Mouse (Mus musculus) limb, embryonic 12.5 days (tissue): ENCODE measurements around the gene Ssr2. TPM values are rescaled to one million over a fixed set of nuclear protein-coding genes. Genes with fewer than 3 reads are reported as not detected.
A peak's percentile ranks its signal among the peaks of the same experiment; 100 is the strongest.

Experiments used
- ATAC-seq: fragments of 200-750 bp; cut with Nextera tagmentation; 2 replicates; pipeline ENCODE4 v1.8.0; 2017; ENCODE audit warnings: low read depth, moderate TSS enrichment; ENCODE audit not compliant: insufficient number of reproducible peaks, insufficient read depth, low FRiP score, low TSS enrichment
- H3K27ac ChIP-seq: fragments of 300-500 bp; sonication (generic); 2 replicates; pipeline ENCODE4 v1.5.1; 2016; ENCODE audit warnings: mild to moderate bottlenecking, moderate library complexity
- H3K27me3 ChIP-seq: fragments of 300-500 bp; sonication (generic); 2 replicates; pipeline ENCODE4 v1.6.1; 2016; ENCODE audit warnings: mild to moderate bottlenecking, moderate library complexity
- H3K36me3 ChIP-seq: fragments of 300-500 bp; sonication (generic); 2 replicates; pipeline ENCODE4 v1.6.1; 2016; ENCODE audit warnings: mild to moderate bottlenecking, moderate library complexity
- H3K4me1 ChIP-seq: fragments of 300-500 bp; sonication (generic); replicated peaks from 2 replicates; pipeline ENCODE4 v1.6.1; 2016
- H3K4me2 ChIP-seq: fragments of 300-500 bp; sonication (generic); 2 replicates; pipeline ENCODE4 v1.6.1; 2016; ENCODE audit warnings: mild to moderate bottlenecking, moderate library complexity
- H3K4me3 ChIP-seq: fragments of 300-500 bp; sonication (generic); replicated peaks from 2 replicates; pipeline ENCODE4 v1.5.1; 2016; ENCODE audit warnings: mild to moderate bottlenecking
- H3K9ac ChIP-seq: fragments of 300-500 bp; sonication (generic); replicated peaks from 2 replicates; pipeline ENCODE4 v1.6.1; 2016; ENCODE audit warnings: mild to moderate bottlenecking, moderate library complexity
- H3K9me3 ChIP-seq: fragments of 300-500 bp; sonication (generic); 2 replicates; pipeline ENCODE4 v1.6.1; 2016; ENCODE audit warnings: mild to moderate bottlenecking, moderate library complexity
- WGBS: fragments of 180-500 bp; shearing (Covaris S2); methylation state at CpG from one replicate; pipeline ENCODE4 v1.1.7; 2016; 5-methylcytosine and 5-hydroxymethylcytosine counted together
- polyA plus RNA-seq: library from polyadenylated mRNA; unstranded; fragments of >200 nt; fragmentation: Nextera tagmentation; extraction: Ambion mirVana; gene quantifications from 2 replicates; pipeline ENCODE4 v1.2.1, GENCODE M21; 2016

The Ssr2 gene
- polyA plus RNA-seq, 1 experiment from 2014 or later: 184 TPM

DNA sequence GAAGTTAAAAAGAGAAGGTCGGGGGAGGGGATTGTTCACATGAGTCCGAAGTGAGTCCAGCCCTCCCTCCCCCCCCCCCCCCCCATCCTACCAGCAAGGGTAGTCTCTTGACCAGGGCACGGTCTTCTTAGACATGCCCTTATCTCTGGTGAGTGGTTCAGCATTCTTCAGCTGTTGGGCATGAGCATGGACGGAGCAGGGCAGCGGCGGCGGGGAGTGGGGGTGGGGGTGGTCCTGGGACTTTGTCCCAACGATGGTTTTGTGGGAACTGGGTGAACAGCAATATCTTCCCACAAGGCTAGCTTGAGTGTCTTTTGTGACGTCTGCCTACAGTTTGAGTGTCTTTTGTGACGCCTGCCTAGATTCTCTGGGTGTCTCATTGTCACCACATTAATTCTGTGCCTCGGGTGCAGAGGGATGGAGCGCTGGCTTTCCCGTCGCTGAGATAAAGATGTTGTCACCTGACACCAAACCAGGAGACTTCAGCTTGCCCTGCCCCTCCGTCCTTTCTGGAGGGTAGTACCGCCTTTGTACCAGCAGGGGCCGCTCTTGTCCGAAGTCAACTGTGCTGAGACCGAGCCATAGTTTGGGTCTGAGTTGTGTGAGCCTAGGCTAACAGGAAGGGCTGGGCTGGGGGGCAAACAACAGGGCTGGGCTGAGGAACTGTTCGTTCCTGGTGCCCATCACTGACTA is 31.5 kb downstream of the Ssr2 start:
- H3K4me3 ChIP-seq: peak overlapping the region; percentile 34

GRCm38 (mm10) chr3:88607758-88608138 is 32.1 kb downstream of the Ssr2 start:
- Histone ChIP-seq H3K4me3 (peak overlapping the region; percentile 34), H3K4me1 (peaks cover 13% of the 10 kb centered on the region), H3K27ac (no peak overlapping the region), H3K9ac (peak overlapping the region; percentile 49), H3K4me2 (peak overlapping the region; percentile 65), H3K27me3 (no peaks in the 10 kb centered on the region), H3K9me3 (no peaks in the 10 kb centered on the region), H3K36me3 (no peaks in the 10 kb centered on the region)
- 25% methylated on average over 10 of the region's 10 CpGs for WGBS
- no peak; the same call in 1 of the 2 replicates for ATAC-seq

More for the DNA sequence above, 31.5 kb downstream of the Ssr2 start:
- Histone ChIP-seq H3K9me3 (no peaks in the 10 kb centered on the region), H3K4me1 (peaks cover 13% of the 10 kb centered on the region), H3K36me3 (no peaks in the 10 kb centered on the region), H3K9ac (peak overlapping the region; percentile 49), H3K4me2 (peak overlapping the region; percentile 65), H3K27ac (no peak overlapping the region), H3K27me3 (no peaks in the 10 kb centered on the region)
- ATAC-seq: peak; percentile 87
- under 1% methylated on average over 20 of the region's 20 CpGs for WGBS

DNA sequence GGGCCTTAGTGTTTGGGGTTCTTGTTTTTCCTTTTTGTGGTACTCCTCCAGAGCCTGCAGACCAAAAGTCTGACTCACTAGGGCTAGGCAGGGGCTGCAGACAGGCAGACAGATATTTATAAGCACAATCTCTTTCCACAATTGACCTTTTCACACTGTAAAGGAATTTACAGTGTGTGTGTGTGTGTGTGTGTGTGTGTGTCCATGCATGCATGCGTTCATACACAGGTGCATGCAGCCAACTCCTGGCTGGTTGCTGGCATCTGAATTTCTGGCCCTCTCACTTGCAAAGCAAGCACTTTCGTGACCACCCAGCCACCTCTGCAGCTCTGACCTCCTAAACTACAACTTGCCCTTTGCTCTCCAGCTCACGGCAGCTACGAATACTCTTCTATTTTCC is 33.4 kb downstream of the Ssr2 start:
- H3K4me1 ChIP-seq: peaks cover 13% of the 10 kb centered on the region
- no peak overlapping the region for H3K27ac ChIP-seq
- 70% methylated on average over 4 of the region's 4 CpGs for WGBS
- H3K36me3 ChIP-seq: no peaks in the 10 kb centered on the region
- ATAC-seq: no peak
- H3K9ac ChIP-seq: no peak overlapping the region
- H3K4me2 ChIP-seq: no peak overlapping the region
- no peaks in the 10 kb centered on the region for H3K27me3 ChIP-seq
- H3K9me3 ChIP-seq: no peaks in the 10 kb centered on the region
- H3K4me3 ChIP-seq: no peak overlapping the region

- Histone ChIP-seq H3K4me2 (no peak overlapping the region), H3K36me3 (no peaks in the 10 kb centered on the region), H3K27ac (no peak overlapping the region), H3K4me1 (no peaks in the 10 kb centered on the region; the same call in 1 of the 2 replicates), H3K9ac (no peak overlapping the region), H3K27me3 (peaks cover 9% of the 10 kb centered on the region; the same call in 1 of the 2 replicates), H3K4me3 (no peak overlapping the region), H3K9me3 (no peaks in the 10 kb centered on the region)
- ATAC-seq: no peak
- WGBS: 77% methylated on average over 8 of the region's 8 CpGs
These were observed 38.7 kb downstream of the Ssr2 start for GRCm38 (mm10) chr3:88614418-88614817.

- Histone ChIP-seq H3K36me3 (no peaks in the 10 kb centered on the region), H3K27me3 (peaks cover 9% of the 10 kb centered on the region; the same call in 1 of the 2 replicates), H3K4me1 (peaks cover 5% of the 10 kb centered on the region), H3K9me3 (no peaks in the 10 kb centered on the region), H3K4me2 (peak overlapping the region; percentile 4; the same call in 1 of the 2 replicates), H3K4me3 (no peak overlapping the region), H3K9ac (no peak overlapping the region), H3K27ac (no peak overlapping the region; the same call in 1 of the 2 replicates)
- ATAC-seq: no peak
- 45% methylated on average over 5 of the region's 5 CpGs for WGBS
These were observed 39.4 kb downstream of the Ssr2 start for GRCm38 (mm10) chr3:88615117-88615516.

- Histone ChIP-seq H3K4me3 (no peak overlapping the region), H3K27ac (0 out of 2 replicates have a peak overlapping the region, but pooled peaks have one; percentile 29), H3K9ac (no peak overlapping the region), H3K4me2 (peak overlapping the region; percentile 13; the same call in 1 of the 2 replicates), H3K4me1 (peaks cover 11% of the 10 kb centered on the region), H3K36me3 (no peaks in the 10 kb centered on the region), H3K9me3 (no peaks in the 10 kb centered on the region), H3K27me3 (peaks cover 9% of the 10 kb centered on the region; the same call in 1 of the 2 replicates)
- no peak for ATAC-seq
- 59% methylated on average over 9 of the region's 9 CpGs for WGBS
These were observed 40.3 kb downstream of the Ssr2 start for GRCm38 (mm10) chr3:88615902-88616391.

DNA sequence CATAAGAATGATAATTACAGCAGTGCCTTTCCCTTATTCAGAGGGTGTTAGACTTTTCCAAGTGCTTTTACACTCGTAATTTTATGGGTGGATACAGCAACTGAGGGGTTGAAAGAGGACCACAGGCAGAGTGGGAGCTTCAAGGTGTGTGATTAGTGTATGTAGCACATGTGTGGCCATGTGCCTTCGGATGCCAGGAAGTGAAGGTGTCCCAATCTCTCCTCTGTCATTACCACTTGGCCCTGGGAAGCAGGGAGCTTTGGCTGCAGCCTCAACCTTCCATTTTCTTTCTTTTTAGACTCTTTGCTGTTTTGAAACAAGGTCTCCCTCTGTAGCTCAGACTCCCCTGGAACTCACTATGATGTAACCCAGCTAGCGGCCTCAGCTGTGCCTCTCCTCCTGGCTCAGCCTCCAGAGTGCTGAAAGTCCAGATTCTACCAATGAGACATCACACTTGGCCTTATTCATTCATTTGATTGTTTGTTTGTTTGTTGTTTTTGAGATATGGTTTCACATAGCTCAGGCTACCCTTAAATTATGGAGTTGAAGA is 41.4 kb downstream of the Ssr2 start:
- no peak for ATAC-seq
- Histone ChIP-seq H3K4me3 (no peak overlapping the region), H3K27ac (0 out of 2 replicates have a peak overlapping the region, but pooled peaks have one; percentile 29), H3K4me1 (peaks cover 11% of the 10 kb centered on the region), H3K27me3 (peaks cover 9% of the 10 kb centered on the region; the same call in 1 of the 2 replicates), H3K9me3 (no peaks in the 10 kb centered on the region), H3K4me2 (peak overlapping the region; percentile 13; the same call in 1 of the 2 replicates), H3K9ac (no peak overlapping the region), H3K36me3 (no peaks in the 10 kb centered on the region)
- WGBS: 69% methylated on average over 3 of the region's 3 CpGs

DNA sequence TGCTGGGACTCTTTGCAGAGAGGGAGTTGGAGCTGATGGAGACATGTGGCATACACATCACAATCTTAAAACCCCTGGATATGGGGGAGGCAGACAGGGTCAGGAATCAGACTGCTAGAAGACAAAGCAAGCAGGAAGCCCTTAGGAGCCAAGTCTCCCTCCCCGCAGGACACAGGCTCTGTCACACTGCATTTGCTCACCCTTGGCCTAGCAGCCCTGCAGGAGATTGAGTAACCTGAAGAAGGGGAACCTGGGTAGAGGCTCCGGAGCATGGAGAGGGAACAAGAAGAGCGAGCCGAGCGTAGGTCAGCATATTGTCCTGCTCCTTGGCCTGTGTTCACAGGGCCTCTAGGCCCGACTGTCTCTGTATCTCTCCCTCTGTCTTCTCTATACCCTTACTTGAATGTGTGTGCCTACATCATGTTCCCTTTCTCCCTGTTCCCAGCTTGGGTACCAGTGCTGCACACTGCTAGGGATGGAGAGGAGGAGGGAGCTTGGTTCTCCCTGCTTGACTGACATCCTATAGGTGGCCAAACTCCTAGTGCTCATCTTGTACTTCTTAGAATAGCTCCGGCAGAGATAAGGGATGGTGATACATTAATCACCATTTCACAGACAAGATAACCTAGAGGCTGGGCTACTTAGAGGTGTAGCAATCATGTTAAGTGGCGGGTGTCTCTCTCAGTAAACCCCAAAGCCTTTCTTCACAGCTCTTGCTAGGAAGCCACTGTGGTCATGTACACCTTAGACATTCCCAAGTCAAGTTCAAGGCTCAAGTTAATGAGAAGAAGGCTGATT is 42.6 kb downstream of the Ssr2 start:
- Histone ChIP-seq H3K9me3 (no peaks in the 10 kb centered on the region), H3K36me3 (no peaks in the 10 kb centered on the region), H3K4me1 (peaks cover 11% of the 10 kb centered on the region), H3K4me2 (peak overlapping the region; percentile 15; the same call in 1 of the 2 replicates), H3K27me3 (peaks cover 9% of the 10 kb centered on the region; the same call in 1 of the 2 replicates), H3K27ac (no peak overlapping the region), H3K9ac (no peak overlapping the region), H3K4me3 (no peak overlapping the region)
- ATAC-seq: no peak
- 64% methylated on average over 8 of the region's 8 CpGs for WGBS

DNA sequence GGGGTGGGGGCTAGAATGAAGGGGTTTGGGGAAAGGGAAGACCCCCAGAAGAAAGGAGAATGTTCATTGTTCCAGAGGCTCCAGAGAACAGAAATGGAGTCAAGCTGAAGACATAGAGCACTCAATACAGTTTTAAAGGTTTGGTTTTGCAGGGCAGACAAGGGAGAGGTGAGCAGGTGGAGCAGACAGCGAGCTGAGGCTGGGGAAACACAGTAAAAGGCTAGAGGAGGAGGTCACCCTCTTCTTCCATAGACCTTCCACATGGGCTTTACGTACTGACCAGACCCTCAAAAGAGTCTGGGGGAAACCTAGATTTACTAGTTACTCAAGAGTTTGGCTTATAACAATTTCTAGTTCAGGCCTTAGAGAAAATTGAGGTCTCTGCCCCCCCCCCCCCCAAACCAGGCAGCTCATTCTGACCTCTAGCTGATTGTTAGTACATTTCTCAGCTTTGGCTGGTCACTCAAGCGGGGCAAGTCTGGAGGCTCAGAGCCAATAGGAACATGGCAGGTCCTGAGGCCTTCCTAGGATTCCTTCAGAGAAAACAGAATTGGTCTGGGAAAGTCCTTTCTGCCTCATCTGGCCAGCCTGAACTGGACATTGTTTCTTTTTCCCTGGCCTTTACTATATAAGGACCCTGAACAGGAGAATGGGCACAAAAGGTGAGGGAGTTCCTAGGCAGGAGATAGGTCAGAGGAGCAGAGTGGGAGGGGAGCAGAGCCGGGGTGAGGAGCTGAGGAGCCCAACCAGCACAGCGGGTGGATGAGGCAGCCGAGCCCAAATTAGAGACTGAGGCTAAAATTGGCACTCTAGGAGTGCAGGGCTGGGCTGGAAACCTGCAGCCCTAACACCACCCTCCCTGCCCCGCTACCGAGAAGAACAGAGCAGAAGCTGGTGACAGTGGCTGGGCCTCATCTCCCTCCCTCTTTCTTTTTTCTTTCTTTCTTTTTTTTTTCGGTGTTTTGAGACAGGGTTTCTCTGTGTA is 43.7 kb downstream of the Ssr2 start:
- H3K9ac ChIP-seq: no peak overlapping the region
- peak overlapping the region; percentile 97; the same call in 1 of the 2 replicates for H3K27ac ChIP-seq
- no peak overlapping the region for H3K4me3 ChIP-seq
- H3K9me3 ChIP-seq: no peaks in the 10 kb centered on the region
- no peaks in the 10 kb centered on the region for H3K36me3 ChIP-seq
- peaks cover 23% of the 10 kb centered on the region for H3K4me1 ChIP-seq
- WGBS: 55% methylated on average over 9 of the region's 9 CpGs
- H3K4me2 ChIP-seq: no peak overlapping the region
- peaks cover 9% of the 10 kb centered on the region; the same call in 1 of the 2 replicates for H3K27me3 ChIP-seq
- no peak for ATAC-seq
